Mouse (Mus musculus) midbrain, embryonic 15.5 days (tissue): ENCODE data around the gene Ptgs1. TPM values are rescaled to one million over a fixed set of nuclear protein-coding genes. Genes with fewer than 3 reads are reported as not detected.

Source experiments
- ATAC-seq: fragments of 200-750 bp; cut with Nextera tagmentation; replicated peaks from 2 replicates; pipeline ENCODE4 v1.8.0; 2017; ENCODE audit warnings: moderate TSS enrichment
- H3K27ac ChIP-seq: fragments of 300-500 bp; sonication (generic); 2 replicates; pipeline ENCODE4 v1.5.1; 2015; ENCODE audit warnings: mild to moderate bottlenecking, inconsistent platforms
- H3K27me3 ChIP-seq: fragments of 300-500 bp; sonication (generic); replicated peaks from 2 replicates; pipeline ENCODE4 v1.6.1; 2015; ENCODE audit warnings: inconsistent platforms
- H3K36me3 ChIP-seq: fragments of 300-500 bp; sonication (generic); replicated peaks from 2 replicates; pipeline ENCODE4 v1.6.1; 2015; ENCODE audit warnings: inconsistent platforms
- H3K4me1 ChIP-seq: fragments of 300-500 bp; sonication (generic); 2 replicates; pipeline ENCODE4 v1.6.1; 2015; ENCODE audit warnings: inconsistent platforms
- H3K4me2 ChIP-seq: fragments of 300-500 bp; sonication (generic); 2 replicates; pipeline ENCODE4 v1.6.1; 2015; ENCODE audit warnings: inconsistent platforms, mild to moderate bottlenecking, moderate library complexity
- H3K4me3 ChIP-seq: fragments of 300-500 bp; sonication (generic); 2 replicates; pipeline ENCODE4 v1.5.1; 2015; ENCODE audit warnings: mild to moderate bottlenecking, inconsistent platforms
- H3K9ac ChIP-seq: fragments of 300-500 bp; sonication (generic); 2 replicates; pipeline ENCODE4 v1.6.1; 2015; ENCODE audit warnings: mild to moderate bottlenecking, inconsistent platforms
- H3K9me3 ChIP-seq: fragments of 300-500 bp; sonication (generic); 2 replicates; pipeline ENCODE4 v1.6.1; 2016; ENCODE audit warnings: inconsistent platforms
- WGBS: fragments of 180-500 bp; shearing (Covaris S2); methylation state at CpG from one replicate; pipeline ENCODE4 v1.1.7; 2015; ENCODE audit warnings: mixed read lengths; 5-methylcytosine and 5-hydroxymethylcytosine counted together
- polyA plus RNA-seq: library from polyadenylated mRNA; unstranded; fragments of >200 nt; fragmentation: Nextera tagmentation; extraction: Ambion mirVana; gene quantifications from 2 replicates; pipeline ENCODE4 v1.2.1, GENCODE M21; 2015

Gene Ptgs1
- polyA plus RNA-seq, 1 experiment from 2014 or later, result 4.1 TPM

DNA sequence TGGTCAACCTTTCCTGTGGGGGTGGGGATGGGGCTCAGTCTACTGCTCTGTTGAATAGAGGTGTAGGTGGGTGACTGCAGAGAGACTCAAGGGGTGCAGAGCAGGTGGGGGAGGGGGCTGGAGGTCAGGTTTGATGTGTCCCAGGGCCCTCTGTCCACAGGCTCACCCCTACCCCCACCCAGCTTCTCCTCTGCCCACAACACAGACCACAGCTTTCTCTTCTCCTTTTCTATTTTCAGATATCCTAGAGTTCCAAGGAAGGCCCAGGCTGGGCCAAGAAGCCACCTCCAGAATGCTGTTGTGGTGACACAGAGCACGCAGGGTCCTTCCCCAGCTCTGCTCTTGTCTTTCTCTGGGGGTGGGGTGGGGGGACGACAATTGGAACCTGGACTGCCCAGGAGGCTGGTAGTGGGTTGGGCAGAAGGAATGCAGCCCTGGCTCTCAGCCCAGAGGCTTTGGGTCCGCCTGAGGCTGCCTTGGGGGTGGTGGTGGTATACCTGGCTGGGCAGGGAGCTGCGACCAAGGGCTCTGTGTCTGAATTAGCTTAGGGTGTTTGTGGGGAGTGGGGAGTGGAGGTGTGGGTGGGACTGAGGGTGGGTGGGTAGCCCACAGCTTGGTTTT is 13.2 kb upstream of the Ptgs1 start:
- WGBS, result 49% methylated on average over 4 of the region's 4 CpGs
- no peaks in the 10 kb centered on the region for H3K9me3 ChIP-seq
- H3K27me3 ChIP-seq, result peaks cover 5% of the 10 kb centered on the region

DNA sequence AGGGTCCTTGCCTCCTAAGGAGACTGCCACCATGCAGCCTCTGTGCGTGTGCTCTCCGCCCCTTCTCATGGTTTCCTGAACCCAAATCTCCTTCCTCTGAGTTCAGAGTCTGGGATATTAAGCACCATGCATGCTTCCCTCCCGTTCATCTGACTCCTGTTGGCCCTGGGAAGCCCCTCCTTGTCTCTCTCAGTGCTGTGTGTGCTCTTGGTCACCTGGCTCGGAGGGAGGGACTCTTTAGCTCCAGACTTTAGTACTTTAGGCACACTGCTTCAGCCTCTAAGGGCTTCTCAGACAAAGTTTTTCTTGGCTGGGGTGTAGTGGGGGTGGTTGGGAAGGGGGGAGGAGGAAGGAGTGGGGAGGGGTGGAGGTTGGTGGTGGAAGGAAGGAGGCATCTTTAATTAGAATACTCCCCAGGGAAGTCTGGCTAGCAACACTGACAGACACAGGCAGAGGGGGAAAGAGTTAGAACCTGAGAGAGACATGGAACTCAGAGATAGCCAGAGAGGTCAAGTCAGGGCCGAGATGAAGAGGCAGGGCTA is 12.5 kb upstream of the Ptgs1 start:
- Histone ChIP-seq H3K27me3 (no peaks in the 10 kb centered on the region), H3K4me3 (no peak overlapping the region), H3K27ac (no peak overlapping the region), H3K9ac (no peak overlapping the region), H3K36me3 (no peaks in the 10 kb centered on the region), H3K4me1 (peaks cover 5% of the 10 kb centered on the region; the same call in 1 of the 2 replicates), H3K9me3 (no peaks in the 10 kb centered on the region), H3K4me2 (no peak overlapping the region)
- 63% methylated on average over 5 of the region's 5 CpGs for WGBS
- no peak for ATAC-seq

More for the DNA sequence above, 13.2 kb upstream of the Ptgs1 start:
- Histone ChIP-seq H3K4me1 (peaks cover 5% of the 10 kb centered on the region; the same call in 1 of the 2 replicates), H3K4me2 (no peak overlapping the region), H3K27ac (no peak overlapping the region), H3K9ac (no peak overlapping the region), H3K4me3 (no peak overlapping the region), H3K36me3 (no peaks in the 10 kb centered on the region)
- ATAC-seq, result no peak

DNA sequence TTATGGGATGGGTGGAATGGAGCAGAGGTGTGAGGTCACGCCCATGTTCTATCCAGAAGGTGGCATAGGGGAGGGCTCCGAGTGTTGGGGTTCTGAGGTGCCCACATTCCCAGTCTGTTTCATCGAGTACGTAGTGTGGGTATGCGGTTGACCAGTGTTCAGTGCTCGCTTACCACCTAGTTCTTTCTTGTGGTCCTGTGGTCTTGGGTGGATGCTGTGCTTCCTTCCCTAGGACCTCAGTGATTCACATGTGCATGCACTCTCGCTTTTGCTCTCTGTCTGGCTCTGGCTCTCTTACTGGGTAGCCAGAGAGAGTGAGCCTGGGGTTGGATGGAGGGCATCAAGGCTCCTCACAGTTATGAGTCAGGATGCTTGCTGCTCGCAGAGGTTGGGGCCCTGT is 10.1 kb upstream of the Ptgs1 start:
- WGBS, result 91% methylated on average over 8 of the region's 8 CpGs
- Histone ChIP-seq H3K9me3 (no peaks in the 10 kb centered on the region), H3K9ac (no peak overlapping the region), H3K27ac (no peak overlapping the region), H3K4me1 (no peaks in the 10 kb centered on the region), H3K27me3 (no peaks in the 10 kb centered on the region), H3K4me2 (no peak overlapping the region), H3K36me3 (no peaks in the 10 kb centered on the region), H3K4me3 (no peak overlapping the region)
- no peak for ATAC-seq

DNA sequence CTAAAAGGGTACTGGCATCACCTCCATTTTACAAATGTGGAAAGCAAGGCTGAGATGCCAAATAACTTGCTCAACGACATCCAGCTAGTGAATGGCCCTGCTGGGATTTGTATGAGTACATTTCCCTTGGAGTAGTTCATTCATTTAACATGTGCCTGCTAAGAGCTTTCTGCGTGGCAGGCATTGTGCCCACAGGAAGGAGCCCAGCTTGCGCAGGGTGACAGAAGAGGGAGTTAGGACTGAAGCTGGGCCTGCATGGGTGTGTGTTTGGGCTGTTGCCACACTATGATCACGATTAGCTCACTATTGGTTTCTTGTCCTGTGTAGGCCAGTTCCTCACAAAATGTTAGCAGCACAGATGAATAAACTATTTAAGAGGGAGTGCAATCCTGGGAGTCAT is 9.3 kb upstream of the Ptgs1 start:
- Histone ChIP-seq H3K9ac (no peak overlapping the region), H3K4me2 (no peak overlapping the region), H3K36me3 (no peaks in the 10 kb centered on the region), H3K27me3 (no peaks in the 10 kb centered on the region), H3K4me1 (no peaks in the 10 kb centered on the region), H3K4me3 (no peak overlapping the region), H3K27ac (no peak overlapping the region), H3K9me3 (no peaks in the 10 kb centered on the region)
- no peak for ATAC-seq
- WGBS, result 80% methylated on average over 4 of the region's 4 CpGs

DNA sequence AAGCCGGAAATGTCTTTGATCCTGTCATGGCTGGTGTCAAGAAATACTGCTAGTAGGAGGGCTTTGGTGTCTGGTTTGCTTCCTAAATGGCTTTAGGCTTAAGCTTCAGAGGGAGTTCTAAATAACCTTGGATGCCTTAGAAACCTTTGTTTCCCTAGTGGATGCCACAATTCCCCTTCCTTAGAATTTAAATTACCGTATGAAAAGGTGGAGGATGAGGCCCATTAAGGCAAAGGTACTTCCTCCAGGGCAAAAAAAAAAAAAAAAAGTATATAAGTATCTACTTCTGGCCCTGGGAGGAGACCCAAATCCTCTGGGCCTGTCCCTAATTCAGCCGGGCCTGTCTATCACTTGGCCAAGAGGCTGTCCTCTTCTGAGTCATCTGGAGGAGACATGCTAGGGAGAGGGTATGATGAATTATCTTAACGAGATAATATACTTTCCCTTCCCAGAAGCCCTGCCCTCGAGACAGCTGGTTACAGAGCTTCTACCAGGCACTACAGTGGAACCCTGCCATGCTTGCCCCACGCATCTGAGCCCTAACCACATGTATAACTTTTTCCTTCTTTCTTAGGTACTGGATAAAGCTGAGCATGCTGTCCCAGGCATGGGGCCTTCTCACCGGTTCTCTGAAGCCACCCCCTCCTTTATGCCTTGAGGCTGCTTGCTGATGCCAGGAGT is 7.9 kb upstream of the Ptgs1 start:
- no peak overlapping the region for H3K4me3 ChIP-seq
- H3K4me2 ChIP-seq, result no peak overlapping the region
- no peaks in the 10 kb centered on the region for H3K27me3 ChIP-seq
- no peaks in the 10 kb centered on the region for H3K9me3 ChIP-seq
- 64% methylated on average over 7 of the region's 7 CpGs for WGBS
- no peak for ATAC-seq
- no peak overlapping the region for H3K27ac ChIP-seq
- no peaks in the 10 kb centered on the region for H3K36me3 ChIP-seq
- no peaks in the 10 kb centered on the region for H3K4me1 ChIP-seq
- no peak overlapping the region for H3K9ac ChIP-seq

DNA sequence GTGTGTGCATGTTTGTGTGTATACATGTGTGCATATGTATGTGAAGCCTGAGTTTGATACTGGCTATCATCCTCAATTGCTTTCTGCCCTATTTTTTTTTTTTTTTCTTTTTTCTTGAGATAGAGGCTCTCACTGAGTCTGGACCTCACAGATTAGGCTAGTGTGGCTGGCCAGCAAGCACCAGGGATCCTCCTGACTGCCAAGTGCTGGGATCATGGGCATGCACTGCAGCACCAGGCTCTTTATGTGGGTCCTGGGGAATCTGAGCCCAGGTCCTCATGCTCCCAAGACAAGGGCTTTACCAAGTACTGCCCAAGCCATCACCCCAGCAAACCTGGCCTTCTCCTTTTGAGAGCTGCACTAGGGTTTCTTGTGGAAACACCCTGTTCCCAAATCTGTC is 6.8 kb upstream of the Ptgs1 start:
- Histone ChIP-seq H3K4me2 (no peak overlapping the region), H3K9me3 (no peaks in the 10 kb centered on the region), H3K4me1 (no peaks in the 10 kb centered on the region), H3K27ac (no peak overlapping the region), H3K27me3 (no peaks in the 10 kb centered on the region), H3K9ac (no peak overlapping the region), H3K4me3 (no peak overlapping the region), H3K36me3 (no peaks in the 10 kb centered on the region)
- ATAC-seq, result no peak

DNA sequence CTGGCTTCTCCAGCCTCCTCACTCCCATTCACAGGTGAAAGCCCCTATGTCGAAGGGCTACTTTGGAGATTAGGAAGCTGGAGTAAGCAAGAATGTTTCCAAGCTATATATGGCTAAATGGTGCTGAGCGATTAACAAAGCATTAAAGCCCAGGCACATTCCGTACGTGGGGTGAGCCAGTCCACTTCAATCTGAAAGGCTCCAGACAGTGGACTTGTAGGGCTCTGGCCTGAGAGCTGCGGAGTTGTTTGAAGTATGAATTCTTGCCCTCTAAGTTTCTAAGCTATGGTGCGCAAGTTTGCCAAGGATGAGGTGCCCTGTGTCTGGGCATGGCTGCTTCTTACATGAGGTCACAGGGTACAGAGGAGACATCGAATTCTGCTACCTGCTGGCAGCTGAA is 6.1 kb upstream of the Ptgs1 start:
- Histone ChIP-seq H3K36me3 (no peaks in the 10 kb centered on the region), H3K4me1 (no peaks in the 10 kb centered on the region), H3K27me3 (0 out of 2 replicates have a peak, but pooled peaks cover 1% of the 10 kb centered on the region), H3K4me3 (no peak overlapping the region), H3K4me2 (no peak overlapping the region), H3K9ac (no peak overlapping the region), H3K9me3 (no peaks in the 10 kb centered on the region), H3K27ac (no peak overlapping the region)
- WGBS, result 88% methylated on average over 7 of the region's 7 CpGs
- no peak for ATAC-seq

DNA sequence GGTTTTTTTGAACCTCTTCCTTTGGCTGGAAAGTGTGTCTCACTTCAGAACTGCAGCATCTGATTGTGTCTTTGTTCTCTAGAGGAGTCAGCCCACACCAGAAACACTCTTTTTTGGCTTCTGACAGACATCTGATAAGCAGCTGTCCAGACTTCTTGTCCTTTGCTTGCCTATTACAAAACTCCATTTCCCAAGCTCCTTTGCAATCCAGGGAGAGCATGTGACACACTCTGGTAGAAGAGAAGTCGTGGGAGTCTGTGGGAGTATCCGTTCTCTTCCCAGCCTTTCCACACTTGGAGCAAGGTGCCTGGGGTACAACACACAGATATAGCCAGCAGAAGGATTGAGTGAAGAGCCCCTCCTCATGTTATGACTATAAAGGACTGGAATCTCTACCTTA is 5.6 kb upstream of the Ptgs1 start:
- ATAC-seq, result no peak
- Histone ChIP-seq H3K4me3 (no peak overlapping the region), H3K9me3 (no peaks in the 10 kb centered on the region), H3K36me3 (no peaks in the 10 kb centered on the region), H3K4me1 (no peaks in the 10 kb centered on the region), H3K9ac (no peak overlapping the region), H3K4me2 (no peak overlapping the region), H3K27me3 (0 out of 2 replicates have a peak, but pooled peaks cover 3% of the 10 kb centered on the region), H3K27ac (no peak overlapping the region)
- 27% methylated on average over 2 of the region's 2 CpGs for WGBS

DNA sequence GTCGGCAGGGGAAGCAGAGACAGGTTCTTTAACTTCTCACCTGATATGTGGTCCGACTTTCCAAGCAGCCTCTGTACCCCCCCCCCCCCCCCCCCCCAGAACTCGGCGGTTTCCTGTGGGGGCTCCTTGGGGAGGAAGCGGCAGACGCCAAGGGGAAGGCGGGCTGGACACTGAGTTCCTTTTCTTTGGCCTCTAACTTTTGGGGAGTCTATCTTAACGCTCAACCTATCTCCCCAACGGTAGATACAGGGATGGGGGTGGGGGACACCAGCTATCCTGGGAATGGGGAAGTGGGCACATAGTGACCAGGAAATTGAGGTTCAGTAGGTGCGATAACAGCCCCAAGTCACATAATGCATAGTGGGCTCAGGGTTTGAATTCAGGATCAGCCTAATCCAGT is 741 bp downstream of the Ptgs1 start:
- H3K9me3 ChIP-seq, result no peaks in the 10 kb centered on the region
- no peak overlapping the region for H3K27ac ChIP-seq
- H3K4me3 ChIP-seq, result peak overlapping the region; percentile 26; the same call in 1 of the 2 replicates
- 38% methylated on average over 10 of the region's 10 CpGs for WGBS
- no peak for ATAC-seq
- H3K9ac ChIP-seq, result no peak overlapping the region
- H3K27me3 ChIP-seq, result peaks cover 3% of the 10 kb centered on the region; the same call in 1 of the 2 replicates
- peaks cover 9% of the 10 kb centered on the region for H3K4me1 ChIP-seq
- no peaks in the 10 kb centered on the region for H3K36me3 ChIP-seq
- H3K4me2 ChIP-seq, result peak overlapping the region; percentile 54

DNA sequence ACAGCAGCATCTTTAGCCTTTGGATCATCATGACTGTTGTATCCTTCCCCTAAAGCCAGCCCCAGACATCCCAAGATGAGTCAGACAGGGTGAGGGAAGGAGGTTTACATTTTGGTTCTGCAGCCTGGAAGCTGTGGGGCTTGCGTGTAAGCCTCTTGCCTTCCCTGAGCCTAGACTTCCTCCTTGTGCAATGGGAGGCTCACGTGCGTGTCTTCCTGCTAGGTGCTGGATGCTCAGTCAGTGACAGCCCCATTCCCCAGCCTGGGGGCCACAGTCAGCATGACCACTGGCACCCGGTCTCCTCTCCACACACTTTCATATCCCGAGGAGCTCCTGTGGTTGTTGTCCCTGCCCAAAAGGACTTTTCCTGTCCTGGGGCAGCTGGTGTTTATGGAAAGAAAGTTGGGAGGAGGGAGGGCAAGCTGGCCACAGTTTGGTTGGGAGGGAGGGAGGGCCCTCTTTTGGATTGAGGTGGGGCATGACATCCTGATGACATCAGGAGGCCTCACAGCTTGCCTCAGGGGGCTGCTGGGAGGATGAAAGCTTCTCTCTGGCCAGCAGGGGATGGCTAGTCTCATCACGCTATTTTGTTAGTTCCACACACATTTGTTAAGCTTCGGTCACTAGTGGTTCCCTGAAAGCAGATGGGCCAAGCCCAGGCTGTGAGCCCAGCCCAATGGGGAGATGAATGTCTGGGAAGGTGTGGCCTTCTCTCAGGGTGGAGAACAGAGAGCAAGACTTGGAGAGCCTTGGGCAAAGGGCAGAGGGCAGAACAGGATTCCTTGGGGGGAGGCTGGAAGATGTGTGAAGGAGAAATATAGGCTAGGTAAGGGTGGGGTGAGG is 4.5 kb downstream of the Ptgs1 start:
- Histone ChIP-seq H3K9me3 (no peaks in the 10 kb centered on the region), H3K4me1 (peaks cover 9% of the 10 kb centered on the region), H3K9ac (no peak overlapping the region), H3K27ac (no peak overlapping the region), H3K4me2 (no peak overlapping the region), H3K27me3 (no peaks in the 10 kb centered on the region; the same call in 1 of the 2 replicates), H3K4me3 (no peak overlapping the region), H3K36me3 (no peaks in the 10 kb centered on the region)
- 64% methylated on average over 7 of the region's 7 CpGs for WGBS
- no peak for ATAC-seq

DNA sequence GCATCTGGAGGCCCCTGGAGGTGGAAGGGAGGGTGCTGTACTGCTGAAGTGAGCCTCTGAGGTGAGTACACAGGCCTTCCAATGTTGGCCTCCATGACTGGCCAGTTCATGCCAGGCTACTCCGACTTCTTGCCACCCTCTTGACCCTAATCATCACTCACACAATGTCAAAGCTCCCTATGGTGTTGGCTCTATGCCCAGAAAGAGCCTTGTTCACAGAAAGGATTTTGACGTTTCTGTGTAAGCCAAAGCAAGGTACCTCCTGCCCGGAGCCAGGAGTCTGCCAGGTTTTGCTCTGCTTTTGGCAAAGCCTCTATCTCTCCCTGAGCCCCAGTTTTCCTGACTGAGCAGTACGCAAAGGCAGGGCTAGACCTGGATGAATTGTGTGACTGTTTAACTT is 5.7 kb downstream of the Ptgs1 start:
- WGBS, result 39% methylated on average over 4 of the region's 4 CpGs
- no peak overlapping the region for H3K27ac ChIP-seq
- ATAC-seq, result no peak
- H3K4me2 ChIP-seq, result no peak overlapping the region
- no peak overlapping the region for H3K4me3 ChIP-seq
- no peaks in the 10 kb centered on the region for H3K36me3 ChIP-seq
- no peak overlapping the region for H3K9ac ChIP-seq
- H3K27me3 ChIP-seq, result no peaks in the 10 kb centered on the region; the same call in 1 of the 2 replicates
- no peaks in the 10 kb centered on the region for H3K9me3 ChIP-seq
- no peaks in the 10 kb centered on the region for H3K4me1 ChIP-seq

DNA sequence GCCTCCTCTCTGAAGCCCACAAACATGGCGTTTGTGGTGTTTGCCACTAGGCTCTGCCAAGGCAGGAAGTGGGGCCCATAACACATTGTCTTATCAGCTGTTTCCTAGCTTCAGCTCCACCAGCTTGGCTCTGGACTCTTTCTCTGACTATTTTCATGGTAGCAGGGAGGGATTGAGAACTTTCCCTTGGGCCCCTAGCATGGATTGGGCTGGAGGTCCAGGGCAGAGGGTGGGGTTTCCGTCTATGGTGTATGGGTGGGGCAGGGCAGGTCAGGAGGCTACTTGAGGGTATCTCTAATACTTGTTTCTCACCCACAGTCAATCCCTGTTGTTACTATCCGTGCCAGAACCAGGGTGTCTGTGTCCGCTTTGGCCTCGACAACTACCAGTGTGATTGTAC is 6.7 kb downstream of the Ptgs1 start:
- ATAC-seq, result no peak
- no peak overlapping the region for H3K4me3 ChIP-seq
- H3K27ac ChIP-seq, result no peak overlapping the region
- no peak overlapping the region for H3K9ac ChIP-seq
- no peaks in the 10 kb centered on the region for H3K36me3 ChIP-seq
- H3K27me3 ChIP-seq, result no peaks in the 10 kb centered on the region
- H3K4me1 ChIP-seq, result no peaks in the 10 kb centered on the region
- WGBS, result 86% methylated on average over 5 of the region's 5 CpGs
- no peaks in the 10 kb centered on the region for H3K9me3 ChIP-seq
- no peak overlapping the region for H3K4me2 ChIP-seq
